Mouse (Mus musculus) left cerebral cortex, postnatal 10 days (tissue): ENCODE results near the gene Mettl27. TPM values are rescaled to one million over a fixed set of nuclear protein-coding genes. Genes with fewer than 3 reads are reported as not detected.

Experiments
- DNase-seq, 2 experiments: peaks; one replicate each; pipeline ENCODE4 v3.0.0; 2021 to 2022; ENCODE audit warnings: low spot score in 2 of 2, mixed read lengths in 1 of 2; ENCODE audit errors: extremely low spot score in 1 of 2
- intact Hi-C: fragments of 180-260 bp; cut with DNase I; formaldehyde crosslinking; loops from one replicate; pipeline ENCODE4 v1.15.1; 2025
- total RNA-seq, 2 experiments: library from RNA; stranded (reverse); gene quantifications; 2 replicates each; pipeline ENCODE4 v1.2.3; 2021

The Mettl27 gene
- 1 to 10 TPM; 8.7 to 8.9 TPM for total RNA-seq

DNA sequence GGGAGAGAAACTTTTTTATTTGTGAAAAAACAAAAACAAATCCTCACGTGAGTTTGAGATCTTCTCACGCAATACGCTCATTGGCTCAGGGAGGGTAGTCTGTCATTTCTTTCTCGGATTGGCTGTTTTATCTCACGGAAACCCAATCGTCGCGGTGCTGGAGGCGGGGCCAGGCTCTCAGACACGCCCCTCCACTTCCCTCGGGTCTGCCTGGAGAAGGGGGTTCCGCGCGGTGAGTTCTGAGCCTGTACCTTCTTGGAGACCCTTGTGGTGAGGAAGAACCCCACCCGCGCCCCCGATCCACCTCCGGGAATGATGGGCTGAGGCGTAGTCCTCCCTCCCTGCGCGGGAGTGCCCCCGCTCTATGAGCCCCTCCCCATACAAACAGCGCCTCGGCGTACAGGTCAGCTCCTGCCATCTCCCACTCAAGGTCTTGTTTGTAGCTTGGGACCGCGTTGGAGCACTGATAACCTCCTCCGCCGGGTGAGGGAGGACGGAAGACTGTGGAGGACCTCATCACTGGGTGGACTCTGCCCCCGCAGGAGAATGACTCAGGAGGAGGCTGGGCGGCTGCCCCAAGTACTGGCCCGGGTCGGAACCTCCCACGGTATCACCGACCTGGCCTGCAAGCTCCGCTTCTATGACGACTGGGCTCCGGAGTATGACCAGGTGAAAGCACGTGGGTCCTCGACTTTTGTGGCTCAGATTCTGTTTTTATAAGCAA lies at the start of gene Mettl27:
Gene Mettl27 (plus strand): TSS at position 190 of the 724 bp plus-strand sequence.
- peak; percentile 85 to 91 for DNase-seq
- intact Hi-C loops: no loop called here

DNA sequence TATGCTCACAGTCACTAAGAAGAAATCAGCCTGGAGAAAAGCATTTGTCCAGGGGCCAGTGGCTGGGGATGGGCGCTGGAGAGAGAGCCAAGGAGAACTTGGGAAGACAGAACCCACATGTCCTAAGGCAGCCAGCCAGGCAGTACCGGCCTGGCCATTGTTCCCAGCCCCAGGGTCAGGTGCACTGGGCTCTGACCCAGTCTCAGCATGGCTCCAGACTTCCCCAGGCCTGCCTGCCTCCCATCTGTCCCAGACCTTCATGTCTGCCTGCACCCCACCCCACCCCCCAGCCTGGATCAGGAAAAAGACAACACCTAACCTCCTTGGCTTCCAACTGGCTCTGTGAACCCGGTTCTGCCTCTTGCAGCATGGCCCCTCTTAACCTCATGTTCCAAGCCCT lies 49.1 kb upstream of the Mettl27 start:
- peak in 1 of 2 experiments; percentile 69 for DNase-seq
- intact Hi-C loops: no loop called here

DNA sequence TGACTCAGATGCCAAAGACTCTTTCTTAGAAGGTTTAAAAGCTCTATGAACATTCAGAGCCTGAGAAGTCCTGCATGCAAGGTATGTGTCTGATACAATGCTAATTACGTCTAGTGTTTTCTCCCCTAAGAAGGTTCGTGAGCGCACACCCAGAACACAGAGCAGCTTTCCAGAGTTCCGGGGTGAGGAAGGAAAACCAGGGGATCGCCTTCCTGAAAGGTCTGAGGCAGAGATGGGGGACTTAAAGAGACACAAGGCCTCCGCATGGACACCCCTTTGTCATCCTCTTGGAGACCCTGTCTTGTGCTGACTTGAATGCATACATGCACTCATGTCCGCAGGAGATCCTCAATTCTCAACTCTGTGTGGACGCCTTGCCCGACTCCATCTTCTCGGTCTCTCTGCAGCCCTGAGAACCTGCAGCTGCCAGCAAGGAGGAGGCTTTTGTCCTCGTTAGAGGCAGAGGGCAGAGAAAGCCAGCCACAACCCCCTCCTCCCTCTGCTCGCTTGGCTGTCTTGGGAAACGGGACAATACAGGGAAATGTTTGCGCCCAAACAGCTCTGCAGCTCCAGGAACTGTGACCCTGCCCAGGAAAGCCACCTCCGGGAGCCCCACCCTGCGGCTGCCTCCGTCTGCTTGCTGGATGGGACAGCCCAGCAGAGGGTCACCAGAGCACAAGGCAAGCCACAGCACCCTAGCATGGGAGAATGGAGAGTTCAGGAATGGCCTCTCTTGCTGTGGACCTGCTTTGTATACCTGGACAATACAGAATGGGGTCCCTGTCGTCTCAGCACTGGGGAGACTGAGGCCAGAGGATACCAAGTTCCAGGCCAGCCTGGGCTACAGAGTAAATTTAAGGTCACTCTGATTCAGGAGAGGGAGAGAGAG lies 44.5 kb upstream of the Mettl27 start:
- peak in 1 of 2 experiments; percentile 87 for DNase-seq
- intact Hi-C loops: no loop called here

DNA sequence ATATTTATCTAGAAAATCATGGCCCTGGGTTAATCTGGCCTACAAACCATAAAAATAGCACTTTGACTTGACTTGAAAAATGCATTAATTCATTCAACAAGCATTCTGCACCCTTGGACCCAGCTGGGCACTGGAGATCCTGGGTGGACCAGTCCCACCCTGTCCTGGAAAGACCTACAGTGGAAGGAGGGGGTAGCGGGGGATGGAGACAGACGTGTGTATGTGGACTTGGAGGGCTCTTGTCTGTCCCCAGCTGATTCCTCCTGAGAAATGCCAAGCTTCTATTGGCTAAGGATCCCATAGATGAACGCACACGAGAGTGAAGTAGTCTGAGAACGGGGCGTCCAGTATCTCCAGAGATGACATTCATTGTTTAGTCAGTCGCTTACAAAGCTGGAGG lies 43.7 kb upstream of the Mettl27 start:
- DNase-seq: no peak

DNA sequence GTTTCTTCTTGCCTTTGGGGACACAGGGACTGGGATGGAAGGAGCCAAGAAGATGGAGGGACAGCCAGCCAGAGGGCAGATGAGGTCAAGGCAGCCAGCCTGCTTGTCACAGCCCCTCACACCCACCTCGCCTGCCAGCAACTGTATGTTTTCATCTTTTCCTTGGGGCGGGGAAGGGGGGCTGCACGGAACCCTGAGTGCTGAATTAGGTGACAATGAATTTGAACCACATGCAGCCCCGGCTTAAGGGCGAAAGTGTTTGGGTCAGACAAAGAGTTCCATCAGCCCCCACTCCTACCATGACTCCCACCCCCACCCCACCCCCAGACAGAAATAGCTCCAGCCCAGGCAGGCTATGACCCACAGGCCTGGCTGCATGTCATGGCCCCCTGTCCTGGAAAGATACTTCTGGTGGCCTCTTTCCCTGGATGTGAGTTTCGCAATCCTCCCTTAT lies 41.5 kb upstream of the Mettl27 start:
- DNase-seq: no peak
- intact Hi-C loops: loop anchor here (5.0 kb wide), 1 partner anchor 138 kb away; no protein-coding TSS in a partner anchor

More for the DNA sequence above, 43.7 kb upstream of the Mettl27 start:
- intact Hi-C loops: no loop called here

DNA sequence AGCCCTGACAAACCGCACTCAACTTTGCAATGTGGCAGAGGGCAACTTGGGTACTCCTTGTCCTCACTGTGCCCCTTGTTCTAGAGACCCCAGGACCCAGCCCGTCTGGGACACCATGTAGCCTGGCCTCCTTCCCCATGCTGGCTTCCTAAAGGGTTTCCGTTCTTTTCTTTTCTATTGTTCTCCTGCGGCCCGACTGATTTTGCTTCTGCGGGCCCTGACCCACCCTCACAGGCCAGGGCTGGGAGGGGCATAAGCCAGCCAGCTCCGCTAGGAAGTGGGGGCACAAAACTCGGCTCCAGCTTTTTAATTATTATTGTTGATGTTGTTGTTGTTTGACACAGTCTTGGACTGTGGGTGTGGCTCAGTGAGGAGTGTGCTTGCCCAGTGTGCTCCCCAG lies 40.6 kb upstream of the Mettl27 start:
- DNase-seq: peak in 1 of 2 experiments; percentile 52
- intact Hi-C loops: loop anchor here (5.0 kb wide), 1 partner anchor 139 kb away; no protein-coding TSS in a partner anchor

DNA sequence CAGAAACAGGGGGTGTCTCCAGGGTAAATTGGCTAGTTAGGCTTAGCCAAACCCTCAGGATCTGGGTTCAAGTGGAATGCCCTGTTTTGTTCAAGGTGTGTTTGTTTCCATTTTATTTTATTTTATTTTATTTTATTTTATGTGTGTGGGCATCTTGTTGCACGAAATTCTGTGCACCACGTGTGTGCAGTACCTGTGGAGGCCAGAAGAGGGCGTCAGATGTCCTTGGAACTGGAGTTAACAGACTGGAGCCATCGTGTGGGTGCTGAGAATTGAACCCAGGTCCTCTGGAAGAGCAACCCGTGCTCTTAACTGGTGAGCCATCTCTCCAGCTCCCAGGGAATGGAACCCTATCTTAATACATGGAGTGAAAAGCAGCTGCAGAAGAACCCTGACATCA lies 39.5 kb upstream of the Mettl27 start:
- intact Hi-C loops: loop anchor here (5.0 kb wide), 1 partner anchor 140 kb away; no protein-coding TSS in a partner anchor
- no peak for DNase-seq

DNA sequence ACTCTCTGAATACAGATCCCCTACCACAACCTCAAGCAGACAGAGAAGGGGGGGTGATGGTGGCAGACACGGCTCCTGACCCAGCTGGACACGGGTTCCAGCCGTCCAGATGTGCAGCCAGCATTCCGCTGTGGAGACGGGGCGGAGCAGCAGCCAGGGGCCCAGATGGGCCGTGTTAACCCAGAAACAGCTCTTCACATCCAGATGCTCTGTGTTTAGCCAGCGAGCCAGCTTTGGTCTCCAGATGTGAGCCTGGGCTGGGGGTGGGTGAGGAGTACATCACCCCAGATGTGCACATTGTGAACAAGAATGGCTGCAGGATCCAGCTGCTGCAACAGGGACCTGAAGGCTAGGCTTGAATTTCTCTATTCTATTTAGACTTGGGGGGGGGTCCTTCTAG lies 36.9 kb upstream of the Mettl27 start:
- intact Hi-C loops: no loop called here
- no peak for DNase-seq

DNA sequence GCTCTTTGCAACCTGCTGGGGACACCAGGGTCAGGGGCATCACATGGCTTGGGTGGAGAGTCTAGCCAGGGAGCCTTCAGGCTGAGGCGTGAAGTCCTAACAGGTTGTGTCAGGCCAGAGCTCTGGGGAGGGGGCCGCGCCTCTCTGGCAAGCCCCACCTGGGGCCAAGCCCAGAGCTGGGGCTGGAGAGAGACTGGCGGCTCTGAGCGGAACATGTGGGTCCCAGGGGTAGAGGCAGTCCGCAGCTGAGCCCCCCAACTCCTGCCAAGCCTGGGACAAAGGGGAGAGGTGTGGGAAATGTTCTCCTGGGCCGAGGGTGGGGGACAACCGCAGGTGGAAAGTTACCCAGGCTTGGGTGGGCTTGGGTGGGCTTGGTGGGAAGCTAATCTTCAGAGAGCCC lies 35.2 kb upstream of the Mettl27 start:
- intact Hi-C loops: no loop called here
- DNase-seq: no peak

DNA sequence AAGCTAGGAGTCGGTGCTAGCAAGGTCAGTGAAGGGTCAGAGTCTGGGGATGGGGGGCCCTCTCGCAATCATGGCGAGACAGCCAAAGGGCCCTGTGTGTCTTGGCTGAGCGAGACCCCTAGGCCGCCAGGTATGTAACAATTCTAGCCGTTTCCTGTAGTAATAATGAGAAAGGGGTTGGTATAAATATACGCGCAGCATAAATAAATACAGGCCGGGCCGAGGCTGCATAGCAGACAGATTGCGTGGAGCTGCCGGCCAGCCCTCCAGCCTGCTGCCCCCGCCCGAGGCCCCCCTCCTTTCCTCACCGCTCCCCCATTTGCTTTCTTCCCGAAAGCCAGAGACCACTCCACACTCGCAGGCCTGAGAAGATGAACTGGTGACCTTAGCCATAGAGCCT lies 34.6 kb upstream of the Mettl27 start:
- DNase-seq: peak in 1 of 2 experiments; percentile 54
- intact Hi-C loops: no loop called here

DNA sequence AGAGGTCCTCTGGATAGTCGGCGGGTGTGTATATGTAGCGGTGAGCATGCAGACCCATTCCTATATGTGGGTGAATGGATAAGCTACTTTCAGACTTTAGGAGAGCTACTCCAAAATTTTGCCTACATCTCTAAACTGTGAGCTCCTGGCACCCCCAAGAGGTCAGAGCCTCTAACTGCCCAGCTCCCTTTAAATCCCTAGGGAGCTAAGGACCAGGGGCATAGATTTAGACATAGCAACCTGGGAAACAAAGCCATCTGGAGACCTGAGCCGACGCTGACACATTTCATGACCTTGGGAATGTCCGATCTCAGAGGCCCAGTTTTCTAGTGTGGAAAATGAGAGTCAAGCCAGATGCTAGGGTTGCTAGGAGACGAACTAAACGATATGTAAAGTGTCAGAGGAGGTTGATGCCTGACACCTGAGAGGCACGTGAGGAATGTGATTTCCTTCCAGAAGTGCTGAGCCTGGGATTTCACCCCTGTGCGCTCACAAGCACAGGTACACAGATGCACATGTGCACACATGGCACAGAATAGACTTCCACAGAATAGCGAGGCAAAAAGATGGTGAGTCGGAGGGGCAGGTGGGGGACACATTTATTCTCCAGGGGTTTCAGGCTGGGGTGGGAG lies 31.0 kb upstream of the Mettl27 start:
- intact Hi-C loops: loop anchor here (5.0 kb wide), 1 partner anchor 154 kb away; the partner anchor contains the start of gene Eln
- peak; percentile 46 to 55 for DNase-seq

DNA sequence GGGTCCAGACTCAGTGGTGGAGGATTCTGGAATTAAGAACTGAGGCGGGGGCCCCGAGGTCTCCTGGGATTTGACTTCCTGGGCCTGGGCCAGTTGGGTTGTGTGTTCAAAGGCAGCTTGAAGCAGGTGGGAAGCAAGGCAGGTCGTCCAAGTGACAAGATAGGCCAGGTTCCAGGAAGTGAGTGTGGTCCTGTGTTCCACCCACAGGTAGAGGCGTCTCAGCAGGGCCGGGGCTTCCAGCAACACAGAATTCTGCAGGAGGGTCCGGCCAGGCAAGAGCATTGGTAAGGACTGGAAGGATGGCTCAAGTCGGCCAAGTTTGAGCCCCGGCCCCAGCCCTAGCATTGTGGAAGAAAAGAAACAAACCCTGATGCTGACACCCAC lies 30.5 kb upstream of the Mettl27 start:
- intact Hi-C loops: loop anchor here (5.0 kb wide), 1 partner anchor 154 kb away; the partner anchor contains the start of gene Eln
- DNase-seq: no peak

DNA sequence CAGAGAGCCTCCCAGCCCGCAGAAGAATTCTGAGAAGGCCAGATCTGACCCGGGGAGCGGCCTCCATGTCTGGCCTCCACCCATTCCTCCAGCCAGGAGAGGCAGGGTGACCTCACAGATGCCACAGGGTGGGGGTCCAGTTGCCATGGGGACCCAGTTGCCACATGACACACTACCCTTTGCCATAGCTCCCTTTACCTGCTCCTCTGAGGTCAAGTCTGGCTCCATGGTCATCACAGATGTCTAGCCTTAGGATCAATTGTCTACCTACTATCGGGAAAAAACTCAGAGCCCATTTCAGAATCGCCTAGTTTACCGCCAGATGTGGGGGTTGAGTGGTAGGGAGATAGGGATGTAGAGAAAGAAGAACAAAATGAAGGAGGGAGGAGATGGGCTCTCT lies 25.5 kb upstream of the Mettl27 start, which contains the start of gene Tmem270:
Gene Tmem270 (minus strand): TSS at position 101 of the 400 bp plus-strand sequence.
- intact Hi-C loops: loop anchor here (1.0 kb wide), 1 partner anchor 59 kb away; no protein-coding TSS in a partner anchor
- DNase-seq: no peak

DNA sequence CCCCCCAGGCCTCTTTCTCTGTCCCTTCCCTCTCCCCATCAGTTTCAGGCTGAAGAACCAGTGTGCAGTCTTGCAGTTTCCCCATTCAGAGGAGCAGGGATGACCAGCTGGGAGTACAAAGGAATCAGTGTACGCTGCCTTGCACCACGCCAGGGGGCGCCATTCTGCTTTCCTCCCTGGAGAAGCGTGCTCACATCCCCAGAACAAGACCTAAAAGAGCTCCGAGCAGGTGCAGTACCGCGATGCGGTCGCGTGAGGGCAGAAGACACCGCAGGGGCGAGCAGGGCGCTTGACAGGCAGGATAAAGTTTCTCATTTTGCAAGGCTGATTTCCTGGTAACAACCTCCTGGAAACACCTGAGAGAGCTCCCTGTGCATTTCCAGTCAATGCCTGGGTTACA lies 25.0 kb upstream of the Mettl27 start:
- intact Hi-C loops: loop anchor here (1.0 kb wide), 1 partner anchor 58 kb away; no protein-coding TSS in a partner anchor
- DNase-seq: peak; percentile 91 to 95

DNA sequence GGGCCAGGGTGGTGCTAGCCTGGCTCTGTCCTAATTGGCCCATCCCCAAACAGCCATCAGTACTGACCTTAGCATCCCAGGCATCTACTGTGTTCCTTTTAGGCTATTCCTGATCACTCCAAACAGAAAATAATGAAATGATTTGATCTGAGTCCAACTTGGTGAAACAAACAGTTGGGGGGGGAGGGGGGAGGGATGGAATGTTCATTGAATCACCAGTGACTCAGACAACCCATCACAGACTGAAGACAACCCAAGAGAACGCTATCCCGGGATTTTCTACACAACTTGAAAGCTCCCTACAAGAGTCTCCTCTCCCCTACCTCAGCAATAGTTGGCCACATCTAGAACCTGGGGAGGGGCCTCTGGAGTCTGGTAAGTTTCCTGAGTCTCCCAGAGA lies 20.3 kb upstream of the Mettl27 start:
- no peak for DNase-seq
- intact Hi-C loops: no loop called here

DNA sequence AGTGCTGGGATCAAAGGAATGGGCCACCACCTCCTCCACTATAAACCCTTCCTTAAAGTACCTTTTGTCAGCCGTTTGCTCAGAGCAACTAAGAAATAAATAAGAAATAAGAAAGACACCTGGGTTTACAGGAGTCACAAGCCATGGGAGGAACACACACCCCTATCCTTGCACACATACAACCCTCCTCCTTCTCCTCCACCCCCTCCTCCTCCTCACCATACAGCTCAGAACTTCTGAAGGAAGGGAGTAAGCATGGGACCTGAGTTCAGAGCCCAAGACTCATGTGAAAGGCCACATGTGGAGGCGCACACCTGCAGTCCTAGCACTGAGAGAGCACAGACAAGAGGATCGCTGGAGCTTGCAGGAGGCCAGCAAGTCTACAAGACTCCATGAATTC lies 18.8 kb upstream of the Mettl27 start:
- no peak for DNase-seq
- intact Hi-C loops: no loop called here

DNA sequence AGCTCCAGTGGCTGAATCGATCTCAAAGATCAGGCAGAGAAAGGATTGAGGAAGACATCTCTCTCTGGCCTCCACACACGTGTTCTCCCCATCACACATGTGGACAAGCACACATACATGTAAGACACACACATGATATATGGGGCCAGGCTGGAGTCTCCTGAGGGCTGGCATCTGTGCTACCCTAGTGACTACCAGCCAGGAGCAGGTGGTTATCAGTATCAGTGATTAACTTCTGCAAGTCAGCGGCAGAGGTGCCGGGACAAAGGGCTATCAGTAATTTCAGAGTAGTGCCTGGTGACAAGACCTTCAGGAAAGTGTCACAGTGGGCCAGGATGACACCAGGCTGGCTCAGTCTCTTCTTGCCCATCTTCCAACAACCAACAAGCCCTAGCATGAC lies 18.4 kb upstream of the Mettl27 start:
- intact Hi-C loops: no loop called here
- no peak for DNase-seq

DNA sequence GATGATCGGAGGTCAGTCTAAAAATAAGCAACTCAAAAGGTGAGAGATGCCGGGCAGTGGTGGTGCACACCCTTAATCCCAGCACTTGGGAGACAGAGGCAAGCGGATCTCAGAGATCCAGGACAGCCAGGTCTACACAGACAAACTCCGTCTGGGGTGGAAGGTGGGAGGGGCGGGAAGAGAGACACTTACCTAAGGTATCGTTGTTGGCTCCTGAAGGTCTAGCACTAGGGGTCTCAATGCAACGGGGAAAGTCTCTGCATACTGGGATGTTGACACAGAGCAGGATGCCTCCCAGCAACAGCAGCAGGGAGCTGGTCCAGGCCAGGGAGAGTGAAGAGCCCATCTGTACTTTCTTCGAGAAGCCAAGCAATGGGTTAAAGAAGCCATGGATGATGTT lies 17.7 kb upstream of the Mettl27 start:
- intact Hi-C loops: no loop called here
- no peak for DNase-seq

DNA sequence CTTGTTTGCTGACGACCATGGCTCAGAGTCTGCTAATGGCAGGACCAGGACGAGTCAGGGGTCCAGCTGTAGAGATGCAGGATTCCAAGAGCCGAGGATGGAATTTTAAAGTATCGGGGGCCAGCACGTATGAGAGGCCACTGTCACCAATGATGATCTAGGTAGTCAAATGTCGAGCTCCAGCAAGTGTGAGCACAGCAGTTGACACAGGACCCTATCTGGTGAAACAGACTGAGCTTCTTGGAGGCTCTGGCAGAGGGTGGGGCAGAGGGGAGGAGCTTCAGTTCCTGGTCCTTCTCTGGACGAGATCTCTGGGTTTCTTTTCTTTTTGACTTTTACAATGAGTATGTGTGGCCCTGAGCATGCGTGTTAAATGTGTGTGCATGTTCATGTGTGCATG lies 16.9 kb upstream of the Mettl27 start, which contains the start of gene Cldn13:
Gene Cldn13 (minus strand): TSS at position 216 of the 400 bp plus-strand sequence.
- intact Hi-C loops: no loop called here
- no peak for DNase-seq
